Mouse (Mus musculus) E14TG2a.4 (cell line): ENCODE measurements around the gene Ets1.

Experiments used
- CTCF ChIP-seq: conservative IDR thresholded peaks from 2 replicates; pipeline ENCODE4 v1.5.1; 2014; ENCODE audit warnings: low read length
- POU5F1 ChIP-seq: IDR thresholded peaks from 2 replicates; pipeline ENCODE4 v1.6.1; 2014; ENCODE audit warnings: low read length, borderline replicate concordance

GRCm38 (mm10) chr9:32699391-32699841 lies 63.4 kb downstream of the Ets1 start:
- TF ChIP-seq POU5F1 (no peak), CTCF (no peak)
